Mouse (Mus musculus) stomach, postnatal 0 days (tissue): ENCODE results near the gene Aplp1. TPM values are rescaled to one million over a fixed set of nuclear protein-coding genes. Genes with fewer than 3 reads are reported as not detected.

Experiments used
- ATAC-seq: fragments of 200-750 bp; cut with Nextera tagmentation; 2 replicates; pipeline ENCODE4 v1.8.0; 2017; ENCODE audit not compliant: low FRiP score, low TSS enrichment
- DNase-seq: peaks from one replicate; pipeline ENCODE4 v3.0.0-alpha.2; 2016; ENCODE audit warnings: low spot score
- H3K27ac ChIP-seq: fragments of 300-500 bp; sonication (generic); replicated peaks from 2 replicates; pipeline ENCODE4 v1.5.1; 2014; ENCODE audit warnings: mild to moderate bottlenecking, control low read depth
- H3K27me3 ChIP-seq: fragments of 300-500 bp; sonication (generic); 2 replicates; pipeline ENCODE4 v1.6.1; 2014; ENCODE audit warnings: low read length; ENCODE audit not compliant: control insufficient read depth, insufficient read depth
- H3K36me3 ChIP-seq: fragments of 300-500 bp; sonication (generic); 2 replicates; pipeline ENCODE4 v1.6.1; 2014; ENCODE audit warnings: low read length, mixed read lengths; ENCODE audit not compliant: control insufficient read depth, insufficient read depth
- H3K4me1 ChIP-seq: fragments of 300-500 bp; sonication (generic); replicated peaks from 2 replicates; pipeline ENCODE4 v1.6.1; 2014; ENCODE audit warnings: antibody characterized with exemption; ENCODE audit not compliant: control insufficient read depth, insufficient read depth
- H3K4me2 ChIP-seq: fragments of 300-500 bp; sonication (generic); replicated peaks from 2 replicates; pipeline ENCODE4 v1.6.1; 2014; ENCODE audit warnings: low read depth, mild to moderate bottlenecking, control low read depth, moderate library complexity
- H3K4me3 ChIP-seq: fragments of 300-500 bp; sonication (generic); 2 replicates; pipeline ENCODE4 v1.5.1; 2014; ENCODE audit warnings: low read depth, low read length, control low read depth
- H3K9ac ChIP-seq: fragments of 300-500 bp; sonication (generic); 2 replicates; pipeline ENCODE4 v1.6.1; 2014; ENCODE audit warnings: mild to moderate bottlenecking, low read length, control low read depth, mixed read lengths
- H3K9me3 ChIP-seq: fragments of 300-500 bp; sonication (generic); 2 replicates; pipeline ENCODE4 v1.6.1; 2016; ENCODE audit warnings: low read length; ENCODE audit not compliant: control insufficient read depth
- CTCF ChIP-seq: IDR thresholded peaks from 2 replicates; pipeline ENCODE4 v1.5.1; 2016; ENCODE audit warnings: antibody characterized with exemption, low read depth, mild to moderate bottlenecking, moderate library complexity
- EP300 ChIP-seq: optimal IDR thresholded peaks from 2 replicates; pipeline ENCODE3; 2016; ENCODE audit warnings: antibody characterized with exemption
- WGBS: fragments of 180-500 bp; shearing (Covaris S2); extraction: QIAGEN DNeasy Blood & Tissue Kit; methylation state at CpG from one replicate; pipeline ENCODE4 v1.1.7; 2014; 5-methylcytosine and 5-hydroxymethylcytosine counted together
- polyA plus RNA-seq: library from polyadenylated mRNA; unstranded; fragments of >200 nt; fragmentation: Nextera tagmentation; extraction: Ambion mirVana; gene quantifications from 2 replicates; pipeline ENCODE4 v1.2.1, GENCODE M21; 2015

Gene Aplp1
- polyA plus RNA-seq = 21.7 and 24.1 TPM in 2 replicates

DNA sequence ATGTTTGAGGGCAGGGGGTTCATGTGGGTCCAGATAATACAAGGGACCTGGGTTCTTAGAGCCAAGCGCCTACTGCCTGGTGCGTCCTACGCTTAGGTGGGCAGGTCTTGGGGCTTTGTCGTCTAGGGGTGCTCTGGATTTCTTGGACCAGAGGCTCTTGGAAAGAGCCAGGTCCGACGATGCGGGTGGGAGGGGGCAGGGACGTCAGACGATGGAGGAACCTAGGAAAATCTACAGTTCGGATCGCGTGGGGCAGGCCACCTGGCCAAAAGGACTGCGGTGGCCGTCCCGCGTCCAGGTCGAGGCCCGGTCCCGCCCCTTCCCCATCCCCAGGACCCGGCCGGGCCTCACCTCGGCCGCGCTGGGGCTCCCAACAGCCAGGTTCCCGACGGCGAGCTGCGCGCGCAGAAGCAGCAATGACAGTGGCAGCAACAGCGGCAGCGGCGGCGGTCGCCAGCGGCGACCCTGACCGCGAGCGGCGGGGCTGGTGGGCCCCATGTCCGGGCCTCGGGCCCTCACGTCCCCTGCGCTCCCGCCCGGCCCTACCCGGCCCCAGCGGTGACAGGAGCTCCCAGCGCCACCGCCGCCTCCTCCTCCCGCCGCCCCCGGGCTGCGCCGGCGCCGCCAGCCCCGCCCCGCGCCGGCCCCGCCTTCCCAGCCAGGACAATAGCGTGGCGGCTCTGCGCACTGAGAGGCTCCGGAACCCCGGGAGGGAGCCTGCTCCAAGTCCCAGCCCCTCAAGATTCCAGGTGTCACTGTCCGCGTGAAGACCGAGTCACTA, at the start of gene Aplp1:
Gene Aplp1, minus strand, starts transcription at position 565 of the 781 bp plus-strand sequence.
- 1% methylated on average over 51 of the region's 72 CpGs for WGBS
- Histone ChIP-seq H3K36me3 (no peaks in the 10 kb centered on the region), H3K9ac (peak within 1 kb of the TSS; percentile 52), H3K9me3 (no peaks in the 10 kb centered on the region), H3K27me3 (no peaks in the 10 kb centered on the region), H3K4me2 (peak within 1 kb of the TSS; percentile 88), H3K27ac (no peak within 1 kb of the TSS), H3K4me1 (peaks cover 2% of the 10 kb centered on the region; the same call in 1 of the 2 replicates), H3K4me3 (peak within 1 kb of the TSS; percentile 54)
- TF ChIP-seq EP300 (no peak), CTCF (no peak)
- DNase-seq (peak; percentile 70), ATAC-seq (peak; percentile 62)

DNA sequence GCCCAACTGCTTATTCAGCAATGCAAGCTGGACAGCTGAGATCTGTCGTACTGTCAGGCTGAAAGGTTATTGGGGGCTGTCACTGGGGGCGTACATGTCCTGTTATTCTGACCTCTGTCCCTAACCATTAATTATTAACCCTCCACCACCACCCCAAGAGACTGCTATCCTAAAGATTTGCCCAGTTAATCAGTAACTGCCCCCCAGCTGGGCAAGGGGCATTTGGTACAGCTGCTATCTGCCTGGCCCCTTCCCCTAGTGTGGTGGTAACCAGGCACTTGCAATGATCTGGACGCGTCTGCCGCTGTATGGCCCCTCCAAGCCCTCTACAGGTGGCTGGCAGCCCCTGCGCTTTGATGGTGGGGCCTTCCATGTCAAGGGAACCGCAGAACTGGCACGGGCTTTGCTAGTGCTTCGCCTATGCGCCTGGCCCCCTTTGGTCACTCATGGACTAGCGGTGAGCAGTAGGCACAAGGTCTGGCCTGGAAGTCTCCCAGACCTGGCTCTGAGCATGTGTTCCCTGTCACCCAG, 48.1 kb upstream of the Aplp1 start, which contains the start of gene Prodh2:
Gene Prodh2, plus strand, starts transcription at position 222 of the 531 bp plus-strand sequence.
- H3K4me3 ChIP-seq = no peak within 1 kb of the TSS
- H3K9me3 ChIP-seq = no peaks in the 10 kb centered on the region
- no peak within 1 kb of the TSS for H3K27ac ChIP-seq
- no peak for TF ChIP-seq EP300
- TF ChIP-seq CTCF = no peak; the same call in 1 of the 2 replicates
- no peaks in the 10 kb centered on the region for H3K27me3 ChIP-seq
- no peaks in the 10 kb centered on the region for H3K36me3 ChIP-seq
- no peak within 1 kb of the TSS for H3K4me2 ChIP-seq
- no peaks in the 10 kb centered on the region for H3K4me1 ChIP-seq
- DNase-seq = no peak
- no peak within 1 kb of the TSS for H3K9ac ChIP-seq
- WGBS = 38% methylated on average over 11 of the region's 11 CpGs
- ATAC-seq = no peak

DNA sequence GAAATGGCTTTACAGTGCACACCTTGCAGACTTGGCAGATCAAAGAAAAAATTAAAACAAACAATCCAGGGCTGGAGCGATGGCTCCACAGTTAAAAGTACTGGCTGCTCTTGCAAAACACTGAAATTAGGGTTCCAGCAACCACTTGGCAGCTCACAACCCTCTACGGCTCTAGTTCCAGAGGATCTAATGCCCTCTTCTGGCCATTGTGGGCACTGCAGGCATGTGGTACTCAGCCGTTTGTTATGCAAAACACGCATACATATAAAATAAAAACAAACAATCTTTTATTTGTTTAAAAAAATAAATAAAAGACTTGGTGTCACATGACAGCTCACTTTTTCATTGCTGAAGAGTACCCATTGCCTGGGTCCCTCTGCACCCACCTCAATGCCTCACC, 47.4 kb upstream of the Aplp1 start:
- TF ChIP-seq EP300 = no peak
- peak; percentile 85 for TF ChIP-seq CTCF
- DNase-seq = peak; percentile 70
- Histone ChIP-seq H3K9ac (no peak overlapping the region), H3K36me3 (no peaks in the 10 kb centered on the region), H3K4me1 (no peaks in the 10 kb centered on the region), H3K27ac (no peak overlapping the region), H3K4me2 (no peak overlapping the region), H3K4me3 (no peak overlapping the region), H3K27me3 (no peaks in the 10 kb centered on the region), H3K9me3 (no peaks in the 10 kb centered on the region)
- no peak for ATAC-seq
- 13% methylated on average over 4 of the region's 4 CpGs for WGBS

DNA sequence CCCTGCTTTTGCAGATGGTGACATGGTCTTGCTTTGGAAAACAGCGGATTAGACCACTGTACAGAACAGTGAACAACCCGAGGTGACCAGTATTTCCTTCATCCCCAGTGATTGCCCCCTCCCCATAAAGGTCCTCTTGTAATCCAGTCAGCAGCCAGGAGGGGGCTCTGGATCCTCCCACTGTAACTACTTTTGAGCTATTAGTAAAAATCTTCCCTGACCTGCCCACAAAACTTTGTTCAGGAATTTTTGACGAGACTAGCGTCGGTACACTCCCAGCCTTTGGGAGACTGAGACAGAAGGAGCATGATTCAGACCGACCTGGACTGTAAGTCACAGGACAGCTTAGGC, 45.6 kb upstream of the Aplp1 start:
- ATAC-seq (no peak), DNase-seq (no peak)
- no peak overlapping the region for H3K27ac ChIP-seq
- TF ChIP-seq CTCF (no peak), EP300 (no peak)
- H3K4me1 ChIP-seq = no peaks in the 10 kb centered on the region
- WGBS = 10% methylated on average over 6 of the region's 6 CpGs
- H3K4me2 ChIP-seq = no peak overlapping the region
- H3K9ac ChIP-seq = no peak overlapping the region
- H3K27me3 ChIP-seq = no peaks in the 10 kb centered on the region
- H3K4me3 ChIP-seq = no peak overlapping the region
- H3K9me3 ChIP-seq = no peaks in the 10 kb centered on the region
- H3K36me3 ChIP-seq = no peaks in the 10 kb centered on the region

DNA sequence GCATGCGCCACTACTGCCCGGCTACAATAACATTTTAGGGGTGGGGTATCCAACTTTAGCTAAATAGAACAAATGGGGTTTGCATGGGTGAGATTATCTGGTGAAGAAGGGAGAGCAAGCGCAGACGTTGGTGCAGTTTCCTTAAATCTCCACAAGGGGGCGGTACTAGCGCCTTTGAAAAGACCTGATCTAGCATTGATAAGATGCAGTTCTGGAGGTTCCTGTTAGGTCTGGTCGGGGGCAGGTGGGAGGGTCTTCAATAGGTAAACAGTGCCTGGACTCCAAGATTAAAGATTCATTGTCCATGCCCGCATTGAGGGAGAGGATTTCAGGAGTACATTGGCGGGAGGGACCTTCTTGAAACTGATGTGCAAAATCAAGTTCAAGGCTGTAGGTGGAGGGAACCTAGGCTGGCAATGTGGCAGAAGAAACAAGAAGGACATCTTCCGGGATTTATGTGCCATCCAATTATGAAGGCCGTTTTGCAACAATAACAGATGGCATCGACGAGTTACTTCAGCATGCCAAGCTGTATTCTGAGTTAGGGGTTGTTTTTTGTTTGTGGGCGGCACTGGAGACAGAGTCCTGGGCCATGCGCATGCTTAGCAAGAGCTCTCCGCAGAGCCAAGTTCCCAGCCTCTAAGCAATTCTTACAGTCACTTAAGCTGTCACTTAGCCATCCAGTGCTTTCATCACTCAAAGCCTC, 45.1 kb upstream of the Aplp1 start:
- no peaks in the 10 kb centered on the region for H3K4me1 ChIP-seq
- no peak overlapping the region for H3K4me3 ChIP-seq
- H3K27ac ChIP-seq = no peak overlapping the region
- no peaks in the 10 kb centered on the region for H3K27me3 ChIP-seq
- H3K9me3 ChIP-seq = no peaks in the 10 kb centered on the region
- 29% methylated on average over 16 of the region's 16 CpGs for WGBS
- TF ChIP-seq EP300 (no peak), CTCF (peak; percentile 79)
- no peak overlapping the region for H3K9ac ChIP-seq
- H3K36me3 ChIP-seq = no peaks in the 10 kb centered on the region
- ATAC-seq (no peak), DNase-seq (peak; percentile 34)
- H3K4me2 ChIP-seq = no peak overlapping the region

DNA sequence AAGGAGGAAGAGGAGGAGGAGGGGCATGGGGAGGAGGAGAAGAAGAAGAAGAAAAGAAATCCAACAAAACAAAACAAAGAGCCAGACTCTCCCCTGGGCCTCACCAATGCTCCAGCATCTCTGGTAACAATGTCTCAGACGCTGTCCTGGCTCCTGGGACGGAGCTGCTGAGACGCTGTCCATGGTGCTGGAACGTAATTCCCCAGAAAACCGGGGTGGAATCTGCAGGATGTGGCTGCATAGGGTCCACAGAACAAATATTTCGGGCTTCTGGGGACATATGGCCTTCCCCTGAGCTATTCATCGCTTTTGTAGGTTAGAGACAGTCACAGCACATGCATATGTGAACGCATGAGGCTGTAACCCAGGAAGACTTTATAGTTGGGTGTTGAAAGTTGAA, 38.9 kb upstream of the Aplp1 start:
- Histone ChIP-seq H3K9me3 (no peaks in the 10 kb centered on the region), H3K4me3 (no peak overlapping the region), H3K4me1 (no peaks in the 10 kb centered on the region), H3K36me3 (no peaks in the 10 kb centered on the region), H3K4me2 (no peak overlapping the region), H3K27me3 (no peaks in the 10 kb centered on the region), H3K27ac (no peak overlapping the region), H3K9ac (no peak overlapping the region)
- no peak for ATAC-seq
- DNase-seq = peak; percentile 54
- 17% methylated on average over 8 of the region's 8 CpGs for WGBS
- TF ChIP-seq CTCF = no peak
- TF ChIP-seq EP300 = no peak
